Mouse (Mus musculus) testis, adult 2 months (tissue): ENCODE measurements at regions not wholly inside any gene's neighbourhood (a gene's known extent, or its start where the extent isn't known, plus 50 kb on each side); places are given as distances from the start of the nearest gene placed in this dataset.
A peak's percentile ranks its signal among the peaks of the same experiment; 100 is the strongest.
"Not testable (repeated sequence)": the region's sequence is repeated elsewhere in the genome, so short reads cannot be mapped to it uniquely, and the experiment has no call there.

Experiments
- H3K27ac ChIP-seq: fragments of 200-500 bp; 2 replicates; pipeline ENCODE4 v1.5.1; 2012; ENCODE audit warnings: low read depth, low read length; ENCODE audit not compliant: control insufficient read depth, insufficient read depth
- H3K27me3 ChIP-seq: fragments of 200-500 bp; 2 replicates; pipeline ENCODE4 v1.6.1; 2012; ENCODE audit warnings: mild to moderate bottlenecking, low read length, moderate library complexity; ENCODE audit not compliant: control insufficient read depth, insufficient read depth
- H3K36me3 ChIP-seq: fragments of 200-500 bp; 2 replicates; pipeline ENCODE4 v1.6.1; 2012; ENCODE audit warnings: mild to moderate bottlenecking, low read length; ENCODE audit not compliant: control insufficient read depth, insufficient read depth
- H3K4me1 ChIP-seq: fragments of 200-500 bp; 2 replicates; pipeline ENCODE4 v1.6.1; 2012; ENCODE audit warnings: low read length; ENCODE audit not compliant: control insufficient read depth, insufficient read depth
- H3K4me3 ChIP-seq: fragments of 200-500 bp; 2 replicates; pipeline ENCODE4 v1.5.1; 2012; ENCODE audit warnings: low read depth, mild to moderate bottlenecking, low read length, moderate library complexity, mixed read lengths; ENCODE audit not compliant: control insufficient read depth
- CTCF ChIP-seq: fragments of 200-500 bp; IDR thresholded peaks from 2 replicates; pipeline ENCODE4 v1.5.1; 2012; ENCODE audit warnings: low read depth, mild to moderate bottlenecking, inconsistent platforms, low read length, moderate library complexity; ENCODE audit not compliant: control insufficient read depth, insufficient read depth, insufficient replicate concordance
- POLR2A ChIP-seq: fragments of 200-500 bp; IDR thresholded peaks from 2 replicates; pipeline ENCODE4 v1.6.1; 2012; ENCODE audit warnings: low read depth, mild to moderate bottlenecking, inconsistent platforms, low read length, moderate library complexity; ENCODE audit not compliant: control insufficient read depth

- Histone ChIP-seq H3K36me3 (no peaks in the 10 kb centered on the region), H3K27me3 (no peaks in the 10 kb centered on the region), H3K27ac (no peak overlapping the region), H3K4me1 (peaks cover 9% of the 10 kb centered on the region), H3K4me3 (peak overlapping the region; percentile 22; the same call in 1 of the 2 replicates)
- TF ChIP-seq POLR2A, result no peak
These were observed 66.5 kb downstream of the Nabp1 start for GRCm38 (mm10) chr1:51411726-51412125.

- Histone ChIP-seq H3K36me3 (no peaks in the 10 kb centered on the region), H3K27me3 (no peaks in the 10 kb centered on the region), H3K4me3 (no peak overlapping the region), H3K4me1 (no peaks in the 10 kb centered on the region), H3K27ac (no peak overlapping the region)
- TF ChIP-seq POLR2A (no peak), CTCF (no peak)
These were observed 74.6 kb downstream of the Nabp1 start for GRCm38 (mm10) chr1:51403632-51404031.

- TF ChIP-seq POLR2A (no peak), CTCF (no peak)
- no peaks in the 10 kb centered on the region for H3K4me1 ChIP-seq
- no peak overlapping the region for H3K4me3 ChIP-seq
- H3K36me3 ChIP-seq, result no peaks in the 10 kb centered on the region
- H3K27ac ChIP-seq, result no peak overlapping the region
- no peaks in the 10 kb centered on the region for H3K27me3 ChIP-seq
These were observed 75.7 kb downstream of the Nabp1 start for GRCm38 (mm10) chr1:51402533-51402925.

- Histone ChIP-seq H3K36me3 (no peaks in the 10 kb centered on the region), H3K27ac (no peak overlapping the region), H3K4me3 (no peak overlapping the region), H3K4me1 (no peaks in the 10 kb centered on the region), H3K27me3 (no peaks in the 10 kb centered on the region)
- no peak for TF ChIP-seq CTCF
- TF ChIP-seq POLR2A, result no peak
These were observed 76.2 kb downstream of the Nabp1 start for GRCm38 (mm10) chr1:51401846-51402532.

GRCm38 (mm10) chr1:51400541-51400940 is 77.7 kb downstream of the Nabp1 start:
- not testable (repeated sequence) for H3K4me1 ChIP-seq, H3K36me3 ChIP-seq, H3K4me3 ChIP-seq, H3K27ac ChIP-seq, H3K27me3 ChIP-seq

- H3K4me1 ChIP-seq, result no peaks in the 10 kb centered on the region
- no peak overlapping the region for H3K27ac ChIP-seq
- H3K4me3 ChIP-seq, result no peak overlapping the region
- H3K36me3 ChIP-seq, result no peaks in the 10 kb centered on the region
- TF ChIP-seq POLR2A (no peak), CTCF (no peak)
- H3K27me3 ChIP-seq, result no peaks in the 10 kb centered on the region
These were observed 91.4 kb downstream of the Nabp1 start for GRCm38 (mm10) chr1:51386874-51387273.

- no peak for TF ChIP-seq CTCF
- no peak for TF ChIP-seq POLR2A
- H3K4me3 ChIP-seq, result no peak overlapping the region
- H3K27ac ChIP-seq, result no peak overlapping the region
- no peaks in the 10 kb centered on the region for H3K4me1 ChIP-seq
- H3K27me3 ChIP-seq, result no peaks in the 10 kb centered on the region
- H3K36me3 ChIP-seq, result no peaks in the 10 kb centered on the region
These were observed 94.2 kb downstream of the Nabp1 start for GRCm38 (mm10) chr1:51384051-51384450.

- no peak overlapping the region for H3K4me3 ChIP-seq
- no peaks in the 10 kb centered on the region for H3K27me3 ChIP-seq
- no peaks in the 10 kb centered on the region for H3K4me1 ChIP-seq
- TF ChIP-seq POLR2A, result no peak
- TF ChIP-seq CTCF, result no peak
- H3K36me3 ChIP-seq, result no peaks in the 10 kb centered on the region
- H3K27ac ChIP-seq, result no peak overlapping the region
These were observed 91.3 kb downstream of the Cavin2 start for GRCm38 (mm10) chr1:51380240-51380639.
